Mouse (Mus musculus) kidney, embryonic 14.5 days (tissue): Measurements from ENCODE around the gene Pzp. TPM values are rescaled to one million over a fixed set of nuclear protein-coding genes. Genes with fewer than 3 reads are reported as not detected.

ENCODE experiments used
- ATAC-seq: fragments of 200-750 bp; cut with Nextera tagmentation; 2 replicates; pipeline ENCODE4 v1.8.0; 2017; ENCODE audit warnings: moderate number of reproducible peaks, mild to moderate bottlenecking, moderate TSS enrichment, moderate library complexity; ENCODE audit not compliant: low FRiP score, low TSS enrichment
- H3K27ac ChIP-seq: fragments of 300-500 bp; sonication (generic); 2 replicates; pipeline ENCODE4 v1.5.1; 2014; ENCODE audit warnings: low read depth, mild to moderate bottlenecking, low read length, moderate library complexity, mixed read lengths
- H3K27me3 ChIP-seq: fragments of 300-500 bp; sonication (generic); 2 replicates; pipeline ENCODE4 v1.6.1; 2014; ENCODE audit warnings: mild to moderate bottlenecking, low read length; ENCODE audit not compliant: control insufficient read depth, insufficient read depth
- H3K36me3 ChIP-seq: fragments of 300-500 bp; sonication (generic); 2 replicates; pipeline ENCODE4 v1.6.1; 2014; ENCODE audit warnings: low read length, mixed read lengths; ENCODE audit not compliant: control insufficient read depth, insufficient read depth
- H3K4me1 ChIP-seq: fragments of 300-500 bp; sonication (generic); 2 replicates; pipeline ENCODE4 v1.6.1; 2014; ENCODE audit warnings: low read length, mixed read lengths; ENCODE audit not compliant: control insufficient read depth, insufficient read depth
- H3K4me2 ChIP-seq: fragments of 300-500 bp; sonication (generic); replicated peaks from 2 replicates; pipeline ENCODE4 v1.6.1; 2014; ENCODE audit warnings: low read depth, mild to moderate bottlenecking, low read length
- H3K4me3 ChIP-seq: fragments of 300-500 bp; sonication (generic); 2 replicates; pipeline ENCODE4 v1.5.1; 2014; ENCODE audit warnings: mild to moderate bottlenecking, low read length
- H3K9ac ChIP-seq: fragments of 300-500 bp; sonication (generic); 2 replicates; pipeline ENCODE4 v1.6.1; 2014; ENCODE audit warnings: low read depth, mild to moderate bottlenecking, low read length, moderate library complexity
- H3K9me3 ChIP-seq: fragments of 300-500 bp; sonication (generic); 2 replicates; pipeline ENCODE4 v1.6.1; 2016; ENCODE audit warnings: low read length; ENCODE audit not compliant: control insufficient read depth
- WGBS: fragments of 180-500 bp; shearing (Covaris S2); extraction: QIAGEN DNeasy Blood & Tissue Kit; methylation state at CpG from one replicate; pipeline ENCODE4 v1.1.7; 2014; 5-methylcytosine and 5-hydroxymethylcytosine counted together
- polyA plus RNA-seq: library from polyadenylated mRNA; unstranded; fragments of >200 nt; fragmentation: Nextera tagmentation; extraction: Ambion mirVana; gene quantifications from 2 replicates; pipeline ENCODE4 v1.2.1, GENCODE M21; 2014

The Pzp gene
- polyA plus RNA-seq, 1 experiment from 2014 or later, result 1.0 TPM

- no peak overlapping the region for H3K9ac ChIP-seq
- H3K4me2 ChIP-seq, result peak overlapping the region; percentile 23
- ATAC-seq, result peak; percentile 74
- no peaks in the 10 kb centered on the region for H3K36me3 ChIP-seq
- H3K9me3 ChIP-seq, result no peaks in the 10 kb centered on the region
- H3K27ac ChIP-seq, result no peak overlapping the region
- no peaks in the 10 kb centered on the region for H3K4me1 ChIP-seq
- 18% methylated on average over 14 of the region's 14 CpGs for WGBS
- H3K27me3 ChIP-seq, result no peaks in the 10 kb centered on the region
- H3K4me3 ChIP-seq, result 0 out of 2 replicates have a peak overlapping the region, but pooled peaks have one; percentile 6
These were observed 80.6 kb downstream of the Pzp start for GRCm38 (mm10) chr6:128445761-128446535.

DNA sequence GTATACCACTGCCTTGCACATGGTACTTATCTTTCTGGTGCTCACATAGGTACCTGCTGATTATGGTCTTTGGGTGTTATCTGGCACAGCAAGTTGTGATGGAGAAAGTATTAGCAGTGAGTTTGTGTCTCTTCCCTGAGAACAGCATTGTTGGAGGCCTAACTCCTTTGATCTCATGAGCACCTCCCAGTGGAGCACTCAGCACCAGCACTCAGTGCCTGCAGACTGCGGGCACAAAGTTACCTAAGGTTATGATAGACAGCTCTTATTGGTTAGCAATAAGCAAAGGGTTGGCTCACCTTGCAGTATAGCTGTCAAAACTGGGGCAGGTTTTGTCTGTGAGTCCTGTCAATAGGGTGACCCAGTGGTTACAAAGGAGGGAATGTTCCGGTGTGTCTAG, 86.3 kb downstream of the Pzp start:
- Histone ChIP-seq H3K27me3 (no peaks in the 10 kb centered on the region), H3K9me3 (no peaks in the 10 kb centered on the region), H3K36me3 (peaks cover 14% of the 10 kb centered on the region), H3K4me2 (no peak overlapping the region), H3K9ac (no peak overlapping the region), H3K27ac (no peak overlapping the region), H3K4me3 (no peak overlapping the region), H3K4me1 (peaks cover 16% of the 10 kb centered on the region)
- ATAC-seq, result no peak
- 93% methylated on average over 2 of the region's 2 CpGs for WGBS

DNA sequence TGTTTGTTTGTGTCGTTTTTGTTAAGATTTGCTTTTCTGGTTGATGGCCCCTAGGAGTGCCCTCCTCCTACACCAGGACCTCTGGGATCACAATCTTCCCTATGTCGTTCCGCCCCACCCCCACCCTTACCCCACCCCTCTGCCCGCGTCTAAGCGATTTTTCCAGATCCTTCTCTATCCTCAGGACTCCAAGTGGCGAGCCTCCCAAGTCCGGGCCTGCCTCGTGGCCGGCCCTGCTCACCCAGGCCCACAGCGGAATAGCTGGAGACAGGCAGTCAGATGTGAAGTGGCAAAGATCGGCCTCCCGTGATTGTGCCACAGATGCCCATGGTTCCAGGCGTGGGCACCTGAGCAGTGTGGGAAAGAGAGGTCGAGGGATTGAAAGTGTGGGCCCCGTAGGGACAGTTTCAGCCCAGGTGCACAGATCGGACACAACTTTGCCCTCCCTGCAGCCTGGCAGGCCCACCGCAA, 87.6 kb downstream of the Pzp start:
- H3K4me3 ChIP-seq, result peak overlapping the region; percentile 82
- H3K27ac ChIP-seq, result peak overlapping the region; percentile 44
- no peaks in the 10 kb centered on the region for H3K27me3 ChIP-seq
- H3K9me3 ChIP-seq, result no peaks in the 10 kb centered on the region
- ATAC-seq, result peak; percentile 78; the same call in 1 of the 2 replicates
- H3K4me2 ChIP-seq, result peak overlapping the region; percentile 45
- WGBS, result 20% methylated on average over 18 of the region's 18 CpGs
- peaks cover 27% of the 10 kb centered on the region for H3K36me3 ChIP-seq
- H3K4me1 ChIP-seq, result peaks cover 16% of the 10 kb centered on the region
- H3K9ac ChIP-seq, result peak overlapping the region; percentile 40; the same call in 1 of the 2 replicates

DNA sequence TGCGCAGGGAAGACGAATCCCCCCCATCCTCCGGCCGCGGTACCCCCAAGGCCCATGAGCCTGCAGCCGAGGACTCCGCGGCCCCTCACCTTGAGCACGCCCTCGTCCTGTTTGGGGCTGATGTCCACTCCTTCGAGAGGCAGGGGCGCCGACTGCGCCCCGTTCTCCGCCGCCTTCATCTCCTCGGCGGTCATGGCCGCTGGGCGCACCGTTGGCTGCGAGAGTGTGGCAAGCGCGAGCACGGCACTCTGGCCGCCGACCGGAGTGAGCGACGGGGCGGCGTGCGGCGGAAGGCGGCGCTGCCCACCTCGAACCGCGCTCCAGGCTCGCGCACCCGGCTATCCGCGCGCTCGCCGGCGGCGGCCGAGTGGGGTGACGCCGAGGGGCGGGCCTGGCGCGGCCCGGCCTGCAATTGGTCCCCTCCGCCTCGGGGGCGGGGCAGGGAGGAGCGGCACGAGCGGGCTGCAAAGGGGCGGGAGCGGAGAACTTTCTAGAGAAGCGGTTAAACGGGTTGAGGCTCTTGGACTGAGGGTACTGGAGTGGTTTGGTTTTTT, 88.1 kb downstream of the Pzp start, which contains the start of gene Fkbp4:
TSS of gene Fkbp4 (minus strand) at position 361 of the 554 bp plus-strand sequence.
- peak; percentile 95 for ATAC-seq
- WGBS, result under 1% methylated on average over 64 of the region's 67 CpGs

GRCm38 (mm10) chr6:128437731-128438316, 88.7 kb downstream of the Pzp start:
- Histone ChIP-seq H3K9me3 (no peaks in the 10 kb centered on the region), H3K4me3 (peak overlapping the region; percentile 82), H3K9ac (peak overlapping the region; percentile 92), H3K4me2 (peak overlapping the region; percentile 57), H3K4me1 (peaks cover 16% of the 10 kb centered on the region), H3K36me3 (peaks cover 38% of the 10 kb centered on the region), H3K27me3 (no peaks in the 10 kb centered on the region), H3K27ac (peak overlapping the region; percentile 93)
- WGBS, result 0% methylated on average over 52 of the region's 52 CpGs
- peak; percentile 68 for ATAC-seq

More for the DNA sequence above, 88.1 kb downstream of the Pzp start, which contains the start of gene Fkbp4:
- peaks cover 32% of the 10 kb centered on the region for H3K36me3 ChIP-seq
- peak within 1 kb of the TSS; percentile 57 for H3K4me2 ChIP-seq
- peak within 1 kb of the TSS; percentile 92 for H3K9ac ChIP-seq
- no peaks in the 10 kb centered on the region for H3K27me3 ChIP-seq
- H3K4me1 ChIP-seq, result peaks cover 16% of the 10 kb centered on the region
- peak within 1 kb of the TSS; percentile 93 for H3K27ac ChIP-seq
- H3K4me3 ChIP-seq, result peak within 1 kb of the TSS; percentile 82
- H3K9me3 ChIP-seq, result no peaks in the 10 kb centered on the region

DNA sequence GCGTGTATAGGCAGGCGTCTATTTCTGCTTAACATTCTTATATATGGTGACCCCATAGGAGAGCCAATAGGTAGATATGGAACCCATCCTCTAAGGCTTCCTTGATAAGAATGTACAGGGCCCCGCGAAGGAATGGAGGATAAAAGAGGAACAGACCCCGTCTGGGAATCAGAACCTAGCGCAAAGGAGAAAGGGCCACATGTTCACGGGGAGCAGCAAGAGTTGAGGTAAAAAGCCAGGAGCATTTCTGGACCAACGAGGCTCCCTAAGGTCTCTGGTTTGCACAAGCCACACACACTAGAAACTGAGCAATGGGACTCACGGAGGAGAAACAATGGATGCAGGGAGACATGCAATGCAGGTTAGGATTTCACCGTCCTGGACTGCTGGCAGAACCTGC, 89.2 kb downstream of the Pzp start:
- 4% methylated on average over 10 of the region's 10 CpGs for WGBS
- Histone ChIP-seq H3K36me3 (peaks cover 43% of the 10 kb centered on the region), H3K4me1 (peaks cover 16% of the 10 kb centered on the region), H3K27me3 (no peaks in the 10 kb centered on the region), H3K9me3 (no peaks in the 10 kb centered on the region), H3K4me3 (peak overlapping the region; percentile 82), H3K4me2 (peak overlapping the region; percentile 57), H3K27ac (peak overlapping the region; percentile 93), H3K9ac (peak overlapping the region; percentile 92)
- no peak for ATAC-seq

GRCm38 (mm10) chr6:128436356-128437005, 90.0 kb downstream of the Pzp start:
- Histone ChIP-seq H3K9me3 (no peaks in the 10 kb centered on the region), H3K27me3 (no peaks in the 10 kb centered on the region), H3K4me1 (peaks cover 16% of the 10 kb centered on the region), H3K36me3 (peaks cover 51% of the 10 kb centered on the region), H3K27ac (no peak overlapping the region), H3K4me3 (peak overlapping the region; percentile 82), H3K4me2 (peak overlapping the region; percentile 57), H3K9ac (peak overlapping the region; percentile 92)
- 81% methylated on average over 8 of the region's 8 CpGs for WGBS
- no peak for ATAC-seq

DNA sequence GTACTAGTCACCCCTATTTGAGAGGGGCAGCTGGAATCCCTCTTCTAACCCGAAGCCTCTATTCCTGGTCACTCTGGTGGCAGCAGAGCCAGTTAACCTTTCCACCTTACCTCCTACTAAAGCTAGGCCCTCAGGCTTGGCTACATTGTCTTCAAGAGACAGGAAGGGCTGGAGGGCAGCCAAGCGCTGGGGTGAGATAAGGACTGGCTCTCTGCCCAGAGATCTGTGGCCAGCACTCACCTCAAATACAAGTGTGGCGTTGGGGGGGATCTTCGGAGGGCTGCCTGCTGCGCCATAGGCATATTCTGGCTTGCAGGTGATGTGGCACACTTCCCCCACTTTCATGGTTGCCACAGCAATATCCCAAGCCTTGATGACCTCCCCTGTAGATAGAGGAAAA, 91.0 kb downstream of the Pzp start:
- no peak for ATAC-seq

More for the DNA sequence above, 91.0 kb downstream of the Pzp start:
- Histone ChIP-seq H3K27me3 (no peaks in the 10 kb centered on the region), H3K27ac (no peak overlapping the region), H3K4me1 (peaks cover 16% of the 10 kb centered on the region), H3K9ac (no peak overlapping the region), H3K4me2 (no peak overlapping the region), H3K9me3 (no peaks in the 10 kb centered on the region), H3K4me3 (no peak overlapping the region), H3K36me3 (peaks cover 60% of the 10 kb centered on the region)
- 80% methylated on average over 5 of the region's 5 CpGs for WGBS
